Mouse (Mus musculus) brown adipose tissue, adult 24 weeks (tissue): ENCODE data around the gene Cacna2d1. TPM values are rescaled to one million over a fixed set of nuclear protein-coding genes. Genes with fewer than 3 reads are reported as not detected.

Source experiments
- H3K27ac ChIP-seq: fragments of 200-500 bp; replicated peaks from 2 replicates; pipeline ENCODE4 v1.5.1; 2012; ENCODE audit warnings: low read depth, mild to moderate bottlenecking, low read length
- H3K4me1 ChIP-seq: fragments of 200-500 bp; 2 replicates; pipeline ENCODE4 v1.6.1; 2012; ENCODE audit warnings: low read length, mixed read lengths; ENCODE audit not compliant: control insufficient read depth, insufficient read depth, insufficient read length
- H3K4me3 ChIP-seq: fragments of 200-500 bp; 2 replicates; pipeline ENCODE4 v1.5.1; 2012; ENCODE audit warnings: low read depth, mild to moderate bottlenecking, low read length, moderate library complexity; ENCODE audit not compliant: insufficient read depth
- polyA plus RNA-seq: library from polyadenylated mRNA; stranded (reverse); fragments of >200 nt; gene quantifications from 2 replicates; pipeline ENCODE4 v1.2.4, GENCODE M21; 2012; ENCODE audit not compliant: missing spikeins, insufficient read depth, insufficient read length

Gene Cacna2d1
- polyA plus RNA-seq, 1 experiment, result 5.7 TPM

DNA sequence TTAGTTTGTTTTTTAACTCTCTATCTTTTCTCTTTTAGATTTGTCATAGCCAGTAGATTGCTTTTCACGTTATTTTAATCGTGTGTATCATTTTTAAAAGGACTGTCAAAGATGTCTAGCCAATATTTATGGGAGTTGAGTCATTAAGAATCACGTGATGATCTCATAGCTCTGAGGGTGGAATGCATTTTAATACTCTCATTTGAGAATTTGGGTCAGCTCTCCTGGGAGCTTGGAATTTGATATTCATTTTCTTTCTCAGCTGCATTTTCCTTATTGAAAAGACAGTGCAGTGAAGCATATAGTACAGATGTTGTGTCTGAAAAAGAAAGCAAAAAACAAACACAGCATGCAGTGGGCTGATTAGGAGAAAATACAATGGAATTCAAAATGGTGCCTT, 129.5 kb downstream of the Cacna2d1 start:
- Histone ChIP-seq H3K4me3 (no peak overlapping the region), H3K27ac (no peak overlapping the region), H3K4me1 (no peaks in the 10 kb centered on the region; the same call in 1 of the 2 replicates)

- no peak overlapping the region for H3K27ac ChIP-seq
These were observed 131.3 kb downstream of the Cacna2d1 start for GRCm38 (mm10) chr5:16065816-16066215.

DNA sequence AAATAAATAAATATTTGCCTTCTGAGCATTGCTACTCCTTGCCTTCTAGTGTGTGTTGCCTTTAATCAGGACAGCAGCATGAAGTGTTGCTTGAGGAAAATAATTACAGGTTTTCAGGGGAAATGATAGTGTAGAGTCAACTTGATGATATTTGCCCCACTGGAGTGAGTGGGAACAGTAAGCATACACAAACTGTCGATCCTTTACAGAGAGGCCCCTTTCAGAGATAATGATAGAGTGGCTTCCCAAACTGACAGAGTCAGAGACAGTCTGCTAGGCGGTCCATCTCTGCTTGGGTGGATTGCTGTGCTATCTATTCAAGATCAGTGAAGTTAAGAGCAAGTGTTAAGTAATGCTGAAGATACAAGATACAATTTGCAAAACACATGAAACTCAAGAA, 147.8 kb downstream of the Cacna2d1 start:
- Histone ChIP-seq H3K4me3 (no peak overlapping the region), H3K27ac (no peak overlapping the region), H3K4me1 (no peaks in the 10 kb centered on the region)

More at GRCm38 (mm10) chr5:16065816-16066215, 131.3 kb downstream of the Cacna2d1 start:
- Histone ChIP-seq H3K4me3 (no peak overlapping the region), H3K4me1 (no peaks in the 10 kb centered on the region; the same call in 1 of the 2 replicates)

DNA sequence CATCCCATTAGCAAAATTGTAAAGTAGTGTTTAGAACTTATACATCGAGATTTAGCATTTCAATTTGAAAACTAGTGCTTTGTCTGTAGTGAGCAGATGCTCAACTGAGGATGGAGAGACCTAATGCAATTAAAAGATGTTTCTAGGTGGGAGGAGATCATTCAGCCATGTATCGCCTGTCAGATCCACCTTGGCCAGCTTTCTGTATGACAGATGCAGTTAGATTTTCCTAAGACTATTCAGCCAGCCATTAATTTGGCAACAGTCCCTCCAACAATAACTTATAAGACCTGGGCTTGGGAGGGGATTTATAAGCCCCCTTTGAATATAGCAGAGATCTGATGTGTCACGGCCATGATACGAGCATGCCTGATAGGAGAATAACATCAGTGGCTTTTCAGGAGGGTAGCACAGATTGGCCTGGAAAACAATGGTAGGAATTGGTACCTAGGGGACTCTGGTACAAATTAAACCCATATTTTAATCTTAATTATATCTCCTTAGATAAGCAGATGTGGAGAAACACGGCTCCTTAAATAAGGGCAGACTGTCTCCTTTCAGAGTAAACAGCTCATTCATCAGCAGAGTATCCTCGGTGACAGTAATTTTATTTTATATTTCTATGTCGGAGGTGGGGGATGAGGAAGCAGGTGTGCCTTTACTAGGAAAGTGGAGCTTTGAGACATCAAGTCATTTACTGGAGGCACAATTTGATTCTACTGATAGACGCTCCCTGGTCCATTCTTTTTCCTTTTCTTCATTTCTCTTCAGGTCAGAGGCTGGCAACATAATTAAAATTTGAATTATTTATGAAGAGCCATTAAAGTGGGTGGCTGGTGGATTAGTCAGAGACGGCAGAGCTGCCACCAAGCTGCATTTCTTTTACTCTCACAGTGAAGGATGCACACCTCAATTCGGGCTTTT, 152.8 kb downstream of the Cacna2d1 start:
- Histone ChIP-seq H3K4me3 (no peak overlapping the region), H3K4me1 (no peaks in the 10 kb centered on the region), H3K27ac (no peak overlapping the region)

DNA sequence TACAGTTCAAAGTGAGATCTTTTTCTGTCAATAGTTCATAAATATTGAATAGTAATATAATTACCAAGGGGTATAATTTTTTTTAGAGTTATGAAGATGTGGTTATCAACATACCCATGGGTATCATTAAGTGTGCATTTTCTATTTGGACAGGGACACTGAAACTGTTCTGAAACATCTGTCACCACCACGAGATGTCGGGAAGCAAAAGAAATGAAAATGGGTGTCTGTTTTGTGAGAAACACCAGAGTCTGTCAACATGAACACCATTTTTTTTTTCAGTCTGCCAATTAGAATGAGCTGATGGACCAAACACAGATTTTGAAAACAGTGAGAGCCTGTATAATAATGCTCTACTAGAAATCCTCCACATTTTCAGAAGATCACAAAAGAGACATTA, 153.5 kb downstream of the Cacna2d1 start:
- Histone ChIP-seq H3K4me1 (no peaks in the 10 kb centered on the region), H3K4me3 (no peak overlapping the region), H3K27ac (no peak overlapping the region)

- Histone ChIP-seq H3K4me3 (no peak overlapping the region), H3K4me1 (no peaks in the 10 kb centered on the region), H3K27ac (no peak overlapping the region)
These were observed 158.0 kb downstream of the Cacna2d1 start for GRCm38 (mm10) chr5:16092540-16092939.

DNA sequence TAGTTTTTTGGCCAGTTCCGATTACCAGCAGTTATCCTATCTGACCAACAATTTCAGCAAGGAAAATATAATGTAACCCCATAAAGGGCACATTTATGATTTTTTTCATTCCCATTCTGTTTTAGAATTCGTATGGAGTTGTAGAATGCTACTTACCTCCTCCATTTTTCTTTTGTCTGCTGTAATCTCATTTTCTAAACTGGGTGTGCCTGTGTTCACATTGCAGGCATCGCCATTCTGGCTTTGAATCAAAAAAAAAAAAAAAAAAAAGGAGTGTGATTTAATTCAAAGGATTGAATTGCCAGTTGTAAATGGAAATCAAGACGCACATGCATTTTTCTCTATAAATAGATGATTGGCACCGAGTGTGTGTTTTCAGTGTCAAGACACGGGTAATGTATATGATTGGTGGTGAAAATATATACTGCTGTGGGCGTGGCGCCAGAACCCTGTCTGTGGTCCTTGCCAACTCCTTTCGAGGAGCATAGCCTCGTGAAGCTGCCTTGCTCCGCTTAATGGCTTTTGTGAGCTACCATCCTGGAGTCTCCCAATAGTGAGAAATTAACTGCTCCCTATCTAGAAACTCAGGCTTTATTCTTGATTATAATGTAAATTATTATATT, 158.7 kb downstream of the Cacna2d1 start:
- Histone ChIP-seq H3K4me1 (no peaks in the 10 kb centered on the region), H3K27ac (no peak overlapping the region), H3K4me3 (no peak overlapping the region)

- no peaks in the 10 kb centered on the region for H3K4me1 ChIP-seq
- no peak overlapping the region for H3K27ac ChIP-seq
- H3K4me3 ChIP-seq, result no peak overlapping the region
These were observed 160.9 kb downstream of the Cacna2d1 start for GRCm38 (mm10) chr5:16095345-16095744.

DNA sequence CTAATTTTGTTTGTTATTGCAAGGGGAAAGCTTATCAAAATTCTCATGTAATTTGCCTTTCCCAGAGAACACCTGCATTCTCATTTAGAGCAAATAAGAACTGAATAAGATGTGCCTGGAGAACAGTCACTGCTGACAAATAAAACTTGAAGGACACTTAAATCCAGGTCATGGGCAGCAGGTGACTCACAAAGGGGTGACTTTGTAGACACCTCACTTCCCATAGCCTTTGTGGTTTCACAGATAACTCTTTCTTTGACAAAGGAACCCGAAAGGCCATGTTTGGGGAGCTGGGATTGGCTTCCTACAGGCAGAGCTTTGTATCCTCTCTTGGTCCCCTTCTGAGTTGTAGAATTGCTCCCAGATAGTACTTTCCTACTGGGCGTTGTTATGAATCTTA, 164.3 kb downstream of the Cacna2d1 start:
- Histone ChIP-seq H3K4me1 (no peaks in the 10 kb centered on the region), H3K4me3 (no peak overlapping the region), H3K27ac (no peak overlapping the region)

GRCm38 (mm10) chr5:16101820-16102219, 167.3 kb downstream of the Cacna2d1 start:
- H3K4me3 ChIP-seq, result no peak overlapping the region

DNA sequence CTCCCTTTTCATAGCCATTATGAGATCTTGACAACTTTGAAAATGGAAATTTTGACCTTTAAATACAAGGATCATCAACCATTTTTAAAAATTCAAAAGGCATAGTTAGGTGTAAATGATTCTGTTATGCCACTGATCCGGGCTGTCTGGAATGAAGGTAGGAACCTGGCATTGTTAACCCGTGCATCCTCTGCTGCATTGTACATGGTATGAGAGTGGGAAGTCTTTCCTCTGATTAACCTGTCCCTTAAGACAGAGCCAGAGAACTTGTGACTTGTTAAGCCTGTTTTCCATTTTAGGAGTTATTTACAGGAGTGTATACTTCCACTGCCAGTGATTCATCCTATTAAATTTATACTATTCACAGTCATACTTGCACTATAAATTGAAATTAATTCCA, 171.2 kb downstream of the Cacna2d1 start:
- no peaks in the 10 kb centered on the region for H3K4me1 ChIP-seq
- H3K27ac ChIP-seq, result no peak overlapping the region
- H3K4me3 ChIP-seq, result no peak overlapping the region

More at GRCm38 (mm10) chr5:16101820-16102219, 167.3 kb downstream of the Cacna2d1 start:
- Histone ChIP-seq H3K4me1 (no peaks in the 10 kb centered on the region), H3K27ac (no peak overlapping the region)

- no peak overlapping the region; the same call in 1 of the 2 replicates for H3K27ac ChIP-seq
- no peaks in the 10 kb centered on the region for H3K4me1 ChIP-seq
- H3K4me3 ChIP-seq, result no peak overlapping the region
These were observed 176.2 kb downstream of the Cacna2d1 start for GRCm38 (mm10) chr5:16110643-16111042.

- no peak overlapping the region for H3K27ac ChIP-seq
- no peak overlapping the region for H3K4me3 ChIP-seq
These were observed 179.4 kb downstream of the Cacna2d1 start for GRCm38 (mm10) chr5:16113879-16114278.

DNA sequence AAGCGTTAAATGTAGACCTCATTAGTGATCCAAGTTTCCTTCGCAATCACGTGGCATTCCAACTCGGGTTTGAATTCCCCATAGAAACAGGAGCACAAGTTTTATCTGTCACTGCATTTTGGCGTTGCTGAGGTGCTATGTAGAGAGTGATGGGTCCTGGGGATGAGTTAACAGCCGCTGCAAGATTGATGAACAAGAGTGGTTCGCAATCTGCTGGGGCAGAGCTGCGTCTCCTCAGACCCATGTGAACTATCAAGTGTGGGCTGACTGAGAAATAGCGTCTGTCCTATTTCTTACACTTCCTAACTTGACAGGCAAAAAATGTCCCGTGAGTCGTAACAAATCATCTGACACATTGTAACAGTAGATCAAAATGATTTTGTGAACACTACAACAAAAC, 186.8 kb downstream of the Cacna2d1 start:
- H3K4me1 ChIP-seq, result no peaks in the 10 kb centered on the region
- H3K27ac ChIP-seq, result no peak overlapping the region

More at GRCm38 (mm10) chr5:16113879-16114278, 179.4 kb downstream of the Cacna2d1 start:
- no peaks in the 10 kb centered on the region for H3K4me1 ChIP-seq

DNA sequence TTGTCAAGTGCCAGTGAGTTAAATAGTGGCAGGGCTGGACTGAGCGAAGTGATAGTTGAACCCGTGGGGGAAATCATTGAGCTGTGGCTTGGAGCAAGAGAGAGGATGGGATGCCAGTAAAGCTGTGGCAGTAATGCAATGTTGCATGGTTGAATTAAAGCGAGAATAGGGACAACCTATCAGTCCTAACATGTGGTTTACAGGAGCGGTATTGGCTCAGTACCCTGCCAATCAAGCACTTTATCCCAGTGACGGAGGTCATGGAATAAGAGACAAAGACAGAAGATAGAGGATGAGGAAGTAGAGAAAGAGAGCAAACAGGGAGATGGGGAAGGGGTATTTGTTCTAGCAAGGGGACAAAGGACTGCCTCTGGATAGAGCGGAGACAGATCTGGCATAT, 187.6 kb downstream of the Cacna2d1 start:
- no peak overlapping the region for H3K4me3 ChIP-seq
- H3K27ac ChIP-seq, result no peak overlapping the region
- H3K4me1 ChIP-seq, result no peaks in the 10 kb centered on the region

More for the DNA sequence above, 186.8 kb downstream of the Cacna2d1 start:
- H3K4me3 ChIP-seq, result no peak overlapping the region
